Mouse (Mus musculus) lung, adult 2 months (tissue): ENCODE results near the gene Ufsp2.

ENCODE experiments used
- CTCF ChIP-seq: fragments of 200-500 bp; IDR thresholded peaks from 2 replicates; pipeline ENCODE4 v1.5.1; 2011; ENCODE audit warnings: mild to moderate bottlenecking, low read length, control low read depth; ENCODE audit not compliant: insufficient read depth
- POLR2A ChIP-seq: fragments of 200-500 bp; IDR thresholded peaks from 2 replicates; pipeline ENCODE4 v1.6.1; 2011; ENCODE audit warnings: low read depth, mild to moderate bottlenecking, control low read depth, low read length, borderline replicate concordance; ENCODE audit errors: extremely low read depth

GRCm38 (mm10) chr8:46022758-46023157 lies 47.4 kb downstream of the Ufsp2 start:
- TF ChIP-seq CTCF (no peak), POLR2A (no peak)
